Mouse (Mus musculus) bone marrow, adult 2 months (tissue): ENCODE measurements around the gene Gja8.

ENCODE experiments used
- CTCF ChIP-seq: fragments of 200-500 bp; IDR thresholded peaks from 2 replicates; pipeline ENCODE4 v1.5.1; 2011; ENCODE audit warnings: low read length, control low read depth; ENCODE audit not compliant: control insufficient read depth, insufficient read depth
- POLR2A ChIP-seq: fragments of 200-500 bp; IDR thresholded peaks from 2 replicates; pipeline ENCODE4 v1.6.1; 2011; ENCODE audit warnings: low read depth, mild to moderate bottlenecking, control low read depth, low read length, borderline replicate concordance; ENCODE audit not compliant: control insufficient read depth

DNA sequence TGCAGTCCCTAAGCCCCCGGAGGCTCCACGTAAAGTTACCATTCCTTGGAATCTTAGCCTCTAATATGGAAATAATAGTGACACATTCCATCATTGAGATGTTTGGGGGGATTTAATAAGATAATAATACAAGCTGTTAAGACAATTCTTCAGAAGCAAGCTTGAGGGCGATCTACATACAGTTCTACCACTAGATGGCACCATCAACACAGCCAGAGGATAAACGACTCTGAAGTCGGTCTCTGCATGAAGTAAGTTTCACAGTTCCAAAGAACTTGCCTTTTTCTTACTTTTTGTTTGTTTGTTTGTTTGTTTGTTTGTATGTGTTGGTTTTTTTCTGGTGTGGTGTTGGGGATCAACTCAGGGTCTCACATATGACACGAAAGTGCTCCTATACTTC is 10.4 kb upstream of the Gja8 start:
- TF ChIP-seq CTCF (peak; percentile 32; the same call in 1 of the 2 replicates), POLR2A (no peak)
